Mouse (Mus musculus) liver, embryonic 14.5 days (tissue): ENCODE data around the gene Cbfa2t2. TPM values are rescaled to one million over a fixed set of nuclear protein-coding genes. Genes with fewer than 3 reads are reported as not detected.

Experiments
- ATAC-seq: fragments of 200-750 bp; cut with Nextera tagmentation; 2 replicates; pipeline ENCODE4 v1.8.0; 2017; ENCODE audit warnings: moderate number of reproducible peaks, mild to moderate bottlenecking, moderate library complexity; ENCODE audit not compliant: insufficient read depth
- DNase-seq, 3 experiments: peaks; one replicate each; pipeline ENCODE4 v3.0.0-alpha.2; 2012 to 2013; ENCODE audit warnings: low read depth in 3 of 3, low spot score in 3 of 3
- H3K27ac ChIP-seq: fragments of 300-500 bp; sonication (generic); 2 replicates; pipeline ENCODE4 v1.5.1; 2014; ENCODE audit warnings: moderate library complexity, mild to moderate bottlenecking, control low read depth, inconsistent platforms
- H3K27me3 ChIP-seq: fragments of 300-500 bp; sonication (generic); 2 replicates; pipeline ENCODE4 v1.6.1; 2014; ENCODE audit warnings: mild to moderate bottlenecking, low read length, moderate library complexity; ENCODE audit not compliant: control insufficient read depth, insufficient read depth
- H3K36me3 ChIP-seq: fragments of 300-500 bp; sonication (generic); replicated peaks from 2 replicates; pipeline ENCODE4 v1.6.1; 2014; ENCODE audit warnings: low read depth; ENCODE audit not compliant: control insufficient read depth, insufficient read depth
- H3K4me1 ChIP-seq, 2 experiments: fragments of 200-500 bp in 1 of 2; fragments of 300-500 bp in 1 of 2; sonication (generic) in 1 of 2; replicated peaks; 2 replicates each; pipeline ENCODE4 v1.6.1; 2012 to 2014; ENCODE audit warnings: antibody characterized with exemption in 1 of 2, inconsistent platforms in 1 of 2, low read length in 1 of 2; ENCODE audit not compliant: control insufficient read depth in 2 of 2, insufficient read depth in 2 of 2
- H3K4me2 ChIP-seq: fragments of 300-500 bp; sonication (generic); 2 replicates; pipeline ENCODE4 v1.6.1; 2014; ENCODE audit warnings: low read depth, mild to moderate bottlenecking, control low read depth, moderate library complexity
- H3K4me3 ChIP-seq, 2 experiments: fragments of 200-500 bp in 1 of 2; fragments of 300-500 bp in 1 of 2; sonication (generic) in 1 of 2; 2 replicates each; pipeline ENCODE4 v1.5.1; 2012 to 2014; ENCODE audit warnings: low read depth in 2 of 2, low read length in 2 of 2, mild to moderate bottlenecking in 2 of 2, control low read depth in 1 of 2, inconsistent platforms in 1 of 2, moderate library complexity in 1 of 2; ENCODE audit not compliant: insufficient read depth in 1 of 2
- H3K9ac ChIP-seq: fragments of 300-500 bp; sonication (generic); replicated peaks from 2 replicates; pipeline ENCODE4 v1.6.1; 2014; ENCODE audit warnings: mild to moderate bottlenecking, control low read depth, moderate library complexity
- H3K9me3 ChIP-seq: fragments of 300-500 bp; sonication (generic); 2 replicates; pipeline ENCODE4 v1.6.1; 2016; ENCODE audit warnings: low read length, mixed read lengths; ENCODE audit not compliant: control insufficient read depth
- CTCF ChIP-seq: IDR thresholded peaks from 2 replicates; pipeline ENCODE4 v1.5.1; 2016; ENCODE audit warnings: antibody characterized with exemption, low read depth, control low read depth
- EP300 ChIP-seq: IDR thresholded peaks from 2 replicates; pipeline ENCODE4 v1.6.1; 2016; ENCODE audit warnings: antibody characterized with exemption, low read depth
- WGBS: fragments of 180-500 bp; shearing (Covaris S2); extraction: QIAGEN DNeasy Blood & Tissue Kit; methylation state at CpG from one replicate; pipeline ENCODE4 v1.1.7; 2014; ENCODE audit not compliant: insufficient replicate concordance; 5-methylcytosine and 5-hydroxymethylcytosine counted together
- polyA plus RNA-seq, 2 experiments: library from polyadenylated mRNA; depleted of rRNA in 1 of 2; stranded (reverse) in 1 of 2; unstranded in 1 of 2; fragments of >200 nt; fragmentation: Nextera tagmentation in 1 of 2; extraction: Ambion mirVana in 1 of 2; gene quantifications; 2 replicates each; pipeline versions ENCODE4 v1.2.1 to v1.2.3; 2012 to 2014

Gene Cbfa2t2
- polyA plus RNA-seq, 2 experiments = 4.1 to 5.3 TPM

DNA sequence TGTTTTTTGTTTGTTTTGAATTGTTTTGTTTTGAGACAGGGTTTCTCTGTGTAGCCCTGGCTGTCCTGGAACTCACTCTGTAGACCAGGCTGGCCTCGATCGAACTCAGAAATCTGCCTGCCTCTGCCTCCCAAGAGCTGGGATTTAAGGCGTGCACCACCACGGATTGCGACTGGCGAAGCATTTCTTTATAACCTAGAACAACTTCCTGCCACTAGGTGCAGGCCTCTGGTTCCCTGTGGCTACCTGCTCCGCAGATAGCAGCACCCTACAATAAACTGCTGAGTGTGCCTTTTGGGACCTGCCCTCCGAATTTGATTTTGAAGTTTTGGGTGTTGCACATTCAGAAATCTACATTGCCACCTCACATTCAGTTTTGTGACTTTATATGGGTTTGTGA lies 11.5 kb downstream of the Cbfa2t2 start:
- H3K9me3 ChIP-seq = no peaks in the 10 kb centered on the region
- TF ChIP-seq CTCF = no peak
- TF ChIP-seq EP300 = no peak
- H3K27ac ChIP-seq = no peak overlapping the region
- no peaks in the 10 kb centered on the region for H3K36me3 ChIP-seq
- H3K4me3 ChIP-seq = no peak overlapping the region
- H3K9ac ChIP-seq = no peak overlapping the region
- DNase-seq = no peak
- no peak overlapping the region for H3K4me2 ChIP-seq
- 76% methylated on average over 8 of the region's 8 CpGs for WGBS
- no peak for ATAC-seq
- 0 out of 4 replicates have a peak, but pooled peaks cover 0 to 2% of the 10 kb centered on the region in 2 experiments for H3K4me1 ChIP-seq
- no peaks in the 10 kb centered on the region for H3K27me3 ChIP-seq

GRCm38 (mm10) chr2:154448633-154449032 lies 12.4 kb downstream of the Cbfa2t2 start:
- Histone ChIP-seq H3K27me3 (no peaks in the 10 kb centered on the region), H3K27ac (no peak overlapping the region), H3K36me3 (no peaks in the 10 kb centered on the region), H3K4me2 (no peak overlapping the region), H3K4me3 (no peak overlapping the region), H3K9me3 (no peaks in the 10 kb centered on the region), H3K4me1 (0 out of 4 replicates have a peak, but pooled peaks cover 0 to 6% of the 10 kb centered on the region in 2 experiments), H3K9ac (no peak overlapping the region)
- ATAC-seq (no peak), DNase-seq (no peak)
- TF ChIP-seq CTCF = no peak
- TF ChIP-seq EP300 = no peak

DNA sequence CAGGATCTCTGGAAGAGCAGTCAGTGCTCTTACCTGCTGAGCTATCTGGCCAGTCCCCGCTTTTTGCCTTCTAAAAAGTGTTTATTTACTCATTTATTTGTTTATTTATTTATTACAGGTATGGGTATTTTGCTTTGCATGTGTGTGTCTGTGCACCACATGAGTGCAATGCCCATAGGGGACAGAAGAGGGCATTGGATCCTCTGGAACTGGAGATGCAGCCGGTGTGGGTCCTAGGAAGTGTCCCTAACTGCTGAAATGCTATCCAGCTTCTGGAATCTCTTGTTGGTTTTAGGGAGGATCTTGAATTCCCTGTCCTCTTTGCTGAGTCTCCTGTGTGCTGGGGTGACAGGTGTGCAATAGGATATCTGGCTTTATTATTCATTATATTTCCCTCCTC lies 16.7 kb downstream of the Cbfa2t2 start:
- Histone ChIP-seq H3K27ac (no peak overlapping the region), H3K4me1 (peaks cover 18 to 29% of the 10 kb centered on the region in 2 experiments), H3K4me3 (no peak overlapping the region), H3K27me3 (no peaks in the 10 kb centered on the region), H3K36me3 (no peaks in the 10 kb centered on the region), H3K9me3 (no peaks in the 10 kb centered on the region), H3K9ac (no peak overlapping the region), H3K4me2 (no peak overlapping the region)
- DNase-seq = no peak
- WGBS = 72% methylated on average over 2 of the region's 2 CpGs
- no peak for ATAC-seq
- no peak for TF ChIP-seq EP300
- peak; percentile 48 for TF ChIP-seq CTCF

DNA sequence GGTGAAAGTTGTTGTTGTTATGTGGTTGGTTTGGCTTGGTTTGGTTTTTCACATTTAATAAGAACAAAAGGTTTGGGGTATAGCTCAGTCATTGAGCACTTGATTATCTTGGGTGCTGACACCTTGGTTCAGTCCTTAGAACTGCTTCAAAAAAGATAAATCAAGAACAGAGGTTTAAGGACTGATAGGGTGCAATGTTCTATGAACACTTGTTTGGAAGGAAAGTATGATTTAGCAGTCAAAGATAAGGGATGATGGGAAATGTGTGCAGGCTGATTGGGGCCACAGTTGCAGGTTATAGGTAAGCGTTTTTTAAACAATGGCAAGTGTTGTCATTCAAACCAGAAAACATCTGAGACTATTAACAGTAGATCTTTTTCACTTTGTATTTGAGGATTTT lies 17.8 kb downstream of the Cbfa2t2 start:
- ATAC-seq (peak; percentile 75), DNase-seq (peak in 2 of 3 experiments; percentile 19 to 46)
- H3K36me3 ChIP-seq = no peaks in the 10 kb centered on the region
- no peak overlapping the region for H3K4me3 ChIP-seq
- H3K27ac ChIP-seq = no peak overlapping the region
- TF ChIP-seq EP300 (peak; percentile 88), CTCF (no peak)
- H3K4me2 ChIP-seq = no peak overlapping the region
- no peaks in the 10 kb centered on the region for H3K27me3 ChIP-seq
- WGBS = 11% methylated on average over 1 of the region's 1 CpGs
- H3K4me1 ChIP-seq = peaks cover 18 to 26% of the 10 kb centered on the region in 2 experiments
- no peak overlapping the region for H3K9ac ChIP-seq
- no peaks in the 10 kb centered on the region for H3K9me3 ChIP-seq

GRCm38 (mm10) chr2:154454605-154455004 lies 18.3 kb downstream of the Cbfa2t2 start:
- WGBS = 68% methylated on average over 3 of the region's 3 CpGs
- ATAC-seq = no peak
- Histone ChIP-seq H3K27me3 (no peaks in the 10 kb centered on the region), H3K4me1 (peaks cover 18 to 26% of the 10 kb centered on the region in 2 experiments), H3K27ac (no peak overlapping the region), H3K4me3 (no peak overlapping the region), H3K4me2 (no peak overlapping the region), H3K36me3 (no peaks in the 10 kb centered on the region), H3K9me3 (no peaks in the 10 kb centered on the region), H3K9ac (no peak overlapping the region)
- no peak for TF ChIP-seq EP300
- TF ChIP-seq CTCF = no peak
- DNase-seq = no peak
